ENCODE assay signal across 9 mouse cellular contexts in genomic region chr8:78420101-78420503, GRCm38 (mm10). TPM values are rescaled to one million over a fixed set of nuclear protein-coding genes. Genes with fewer than 3 reads are reported as not detected.
DNase-seq lines count a peak whose midpoint lies in the region; ATAC-seq and TF ChIP-seq lines count a peak whose summit lies in the region.
"Had no signal": no experiment of that assay in that cellular context is flagged by ENCODE, and none has a peak within 500 bp of the region (broad histone marks: within the 10 kb centered on the region; RNA-seq: fewer than 3 reads in every experiment).

No protein-coding gene starts in this region.

- no peaks in the 10 kb centered on the region for H3K9me3 ChIP-seq in CH12.LX (replicated peaks; ENCODE audit: low read length)
- H3K9me3 ChIP-seq in hindbrain, postnatal 0 days (ENCODE audit: low read length): no peaks in the 10 kb centered on the region
- no peaks in the 10 kb centered on the region for H3K9me3 ChIP-seq in midbrain, embryonic 15.5 days

- H3K27me3 ChIP-seq in CH12.LX (replicated peaks): no peaks in the 10 kb centered on the region
- peaks cover 14% of the 10 kb centered on the region for H3K27me3 ChIP-seq in hindbrain, postnatal 0 days (ENCODE audit: insufficient read depth, low read length)
- H3K27me3 ChIP-seq in midbrain, embryonic 15.5 days (replicated peaks): peaks cover 24% of the 10 kb centered on the region

- peak overlapping the region; percentile 42; the same call in 1 of the 2 replicates for H3K9ac ChIP-seq in CH12.LX (ENCODE audit: insufficient read depth, low read depth)
- H3K9ac ChIP-seq in hindbrain, postnatal 0 days (replicated peaks; ENCODE audit: low read length): no peak overlapping the region
- H3K9ac ChIP-seq in midbrain, embryonic 15.5 days: peak overlapping the region; percentile 40; the same call in 1 of the 2 replicates

- in situ Hi-C loops in CH12.LX (cut with MboI; ENCODE audit: low pct_ligation_motif_present, low pct_unique_long_range_greater_than_20kb, low sequenced_read_pairs): no loop called here

- H3K4me2 ChIP-seq in CH12.LX (ENCODE audit: insufficient read depth, low read depth, poor library complexity, severe bottlenecking): peak overlapping the region; percentile 74
- peak overlapping the region; percentile 77 for H3K4me2 ChIP-seq in hindbrain, postnatal 0 days (ENCODE audit: low read depth, low read length)
- H3K4me2 ChIP-seq in midbrain, embryonic 15.5 days: peak overlapping the region; percentile 84

- TF ChIP-seq RAD21 in CH12.LX (IDR thresholded peaks at IDR 0.05; ENCODE audit: low read depth, low read length): no peak

- peak; percentile 81 for ATAC-seq in hindbrain, postnatal 0 days
- ATAC-seq in midbrain, embryonic 15.5 days (replicated peaks): peak; percentile 79

- DNase-seq in adrenal gland, postnatal 10 days: peak; percentile 53
- DNase-seq in adrenal gland, postnatal 4 days (ENCODE audit: low spot score in 2 of 2): no peak
- DNase-seq in CH12.LX (ENCODE audit: extremely low read depth): no peak
- peak; percentile 42 for DNase-seq in hindbrain, postnatal 0 days (ENCODE audit: low spot score)
- DNase-seq in layer of hippocampus, adult 8-10 months (ENCODE audit: low spot score in 2 of 2): no peak
- no peak for DNase-seq in right cerebral cortex, adult 2 months (ENCODE audit: low spot score in 2 of 2)

- no peak for TF ChIP-seq EP300 in CH12.LX (IDR thresholded peaks at IDR 0.05; ENCODE audit: low read length)

- peak in 1 of 2 experiments; percentile 13; a peak in 1 of 4 replicates for TF ChIP-seq CTCF in CH12.LX (conservative IDR thresholded peaks at IDR 0.05 in 1 of 2, IDR thresholded peaks at IDR 0.05 in 1 of 2; ENCODE audit: low read depth in 2 of 2, low read length in 2 of 2)
- no peak for TF ChIP-seq CTCF in embryonic fibroblast, embryonic 13.5 days (IDR thresholded peaks at IDR 0.05; ENCODE audit: borderline replicate concordance, insufficient read depth, low read length)
- peak; percentile 35 for TF ChIP-seq CTCF in hindbrain, postnatal 0 days (IDR thresholded peaks at IDR 0.05; ENCODE audit: low read depth)

- H3K4me1 ChIP-seq in CH12.LX (ENCODE audit: control insufficient read depth in 1 of 2, insufficient read depth in 2 of 2): peaks cover 0 to 28% of the 10 kb centered on the region in 2 experiments; a peak in 2 of 4 replicates
- no peaks in the 10 kb centered on the region for H3K4me1 ChIP-seq in embryonic fibroblast, embryonic 13.5 days (ENCODE audit: control insufficient read depth, insufficient read depth, low read length)
- H3K4me1 ChIP-seq in hindbrain, postnatal 0 days (ENCODE audit: insufficient read depth, low read length): peaks cover 4% of the 10 kb centered on the region; the same call in 1 of the 2 replicates
- H3K4me1 ChIP-seq in midbrain, embryonic 15.5 days: peaks cover 14% of the 10 kb centered on the region

- no peak overlapping the region for H3K27ac ChIP-seq in CH12.LX (ENCODE audit: insufficient read depth, low read depth)
- H3K27ac ChIP-seq in embryonic fibroblast, embryonic 13.5 days (ENCODE audit: insufficient read depth, low read length): no peak overlapping the region
- no peak overlapping the region for H3K27ac ChIP-seq in hindbrain, postnatal 0 days
- no peak overlapping the region for H3K27ac ChIP-seq in midbrain, embryonic 15.5 days

- no peak for TF ChIP-seq POLR2A in CH12.LX (IDR thresholded peaks at IDR 0.05; ENCODE audit: low read depth, low read length)
- TF ChIP-seq POLR2A in embryonic fibroblast, embryonic 13.5 days (IDR thresholded peaks at IDR 0.05; ENCODE audit: low read depth, low read length): no peak

- H3K4me3 ChIP-seq in CH12.LX (replicated peaks in 1 of 3; ENCODE audit: low read depth in 2 of 3, low read length in 2 of 3, poor library complexity in 1 of 3): peak overlapping the region in 1 of 3 experiments; percentile 35
- peak overlapping the region; percentile 14; the same call in 1 of the 2 replicates for H3K4me3 ChIP-seq in embryonic fibroblast, embryonic 13.5 days (ENCODE audit: insufficient read depth, low read length)
- H3K4me3 ChIP-seq in hindbrain, postnatal 0 days (ENCODE audit: low read length): peak overlapping the region; percentile 35
- H3K4me3 ChIP-seq in midbrain, embryonic 15.5 days: peak overlapping the region; percentile 39
- H3K4me3 ChIP-seq: erythroblast, embryonic 14.5 days had no signal

- no peaks in the 10 kb centered on the region for H3K36me3 ChIP-seq in CH12.LX (replicated peaks in 1 of 2; ENCODE audit: control insufficient read depth in 1 of 2, insufficient read depth in 1 of 2, low read length in 1 of 2)
- no peaks in the 10 kb centered on the region for H3K36me3 ChIP-seq in hindbrain, postnatal 0 days (ENCODE audit: insufficient read depth, low read length)
- no peaks in the 10 kb centered on the region for H3K36me3 ChIP-seq in midbrain, embryonic 15.5 days (replicated peaks)

- 0% methylated on average over 19 of the region's 19 CpGs for WGBS in hindbrain, postnatal 0 days
- under 1% methylated on average over 19 of the region's 19 CpGs for WGBS in midbrain, embryonic 15.5 days

- dilution Hi-C loops in CH12.LX (cut with MboI; ENCODE audit: extremely low pct_ligation_motif_present, extremely low pct_unique_long_range_greater_than_20kb, low sequenced_read_pairs): no loop called here

- no peaks in the 10 kb centered on the region for H3K79me2 ChIP-seq in CH12.LX (replicated peaks; ENCODE audit: control insufficient read depth, extremely low read depth, insufficient read depth, poor library complexity, severe bottlenecking)

TF ChIP-seq in CH12.LX, 34 proteins besides CTCF, POLR2A, EP300 and RAD21:
- TF ChIP-seq E2F4 (IDR thresholded peaks at IDR 0.05; ENCODE audit: insufficient replicate concordance, low read depth, low read length): no peak
- TF ChIP-seq MXI1 (IDR thresholded peaks at IDR 0.05; ENCODE audit: low read depth, low read length): 0 out of 2 replicates have a peak, but pooled peaks have one; percentile 33

RNA-seq across cellular contexts. Expression of gene Pou4f2, which starts 16.3 kb away (rescaled TPM):
- total RNA-seq in adrenal gland, postnatal 10 days (2021): not detected
- not detected for total RNA-seq in adrenal gland, postnatal 4 days (2021)
- total RNA-seq in CH12.LX (2012; rRNA removed): not detected in 2 replicates
- total RNA-seq in CH12.LX (2014; rRNA removed): not detected in 2 replicates
- not detected in 2 replicates for polyA plus RNA-seq in CH12.LX (2012; ENCODE audit: insufficient read length, low read depth)
- polyA plus RNA-seq in embryonic fibroblast, embryonic 13.5 days (2011; ENCODE audit: insufficient read length, low read depth, missing spikeins): not detected in 2 replicates
- 3.9 and 7.8 TPM in 2 replicates for total RNA-seq in hindbrain, postnatal 0 days (2014; rRNA removed)
- 2.7 and 3.3 TPM in 2 replicates for polyA plus RNA-seq in hindbrain, postnatal 0 days (2015; fragmentation: Nextera tagmentation; extraction: Ambion mirVana)
- 15.8 and 19.3 TPM in 2 replicates for polyA plus RNA-seq in midbrain, embryonic 15.5 days (2015; fragmentation: Nextera tagmentation; extraction: Ambion mirVana)
- total RNA-seq in layer of hippocampus, adult 8-10 months (2022): not detected
- polyA plus RNA-seq: erythroblast, embryonic 14.5 days had no signal

Comparison
In these comparisons a context has a peak if more than half of its experiments do, and no peak if none do; other contexts are left out.
1. DNase-seq: peak in adrenal gland, postnatal 10 days (single experiment) and hindbrain, postnatal 0 days (single experiment); none in adrenal gland, postnatal 4 days (0 of 2), CH12.LX (single experiment), layer of hippocampus, adult 8-10 months (0 of 2) and right cerebral cortex, adult 2 months (0 of 2).
2. Peak in every context shown above with its lines, with median percentiles within 50 percentile points of each other: H3K4me2 ChIP-seq.